Mouse (Mus musculus) c-Kit-positive CD71-positive TER-119-negative erythroid progenitor cells, embryonic 14.5 days (primary cell): ENCODE measurements around the gene Adamts20.
"Not testable (repeated sequence)": the region's sequence is repeated elsewhere in the genome, so short reads cannot be mapped to it uniquely, and the experiment has no call there.

Experiments used
- DNase-seq: peaks from one replicate; pipeline ENCODE4 v3.0.0-alpha.2; 2013; ENCODE audit warnings: low read depth

Gene Adamts20

DNA sequence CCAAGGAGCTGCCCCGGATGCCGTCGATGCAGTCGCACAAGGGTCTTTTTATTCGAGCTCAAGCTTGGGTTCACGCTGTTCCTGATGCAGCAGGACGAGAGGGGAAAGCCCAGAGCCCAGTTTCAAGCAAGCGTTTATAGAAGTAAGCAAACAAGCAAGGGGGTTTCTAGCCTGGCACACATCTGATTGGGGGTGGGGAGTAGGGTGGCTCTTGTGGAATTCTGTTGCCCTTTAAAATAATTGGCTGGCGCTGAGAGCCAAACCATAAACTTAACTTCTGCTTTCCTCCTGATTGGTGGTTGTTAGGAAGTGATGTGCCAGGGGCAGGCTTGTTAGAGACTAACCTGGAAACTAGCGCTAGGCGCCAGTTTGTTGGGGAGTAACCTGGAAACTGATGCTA, at the start of gene Adamts20:
Gene Adamts20, minus strand, starts transcription at position 101 of the 400 bp plus-strand sequence.
- no peak for DNase-seq

GRCm38 (mm10) chr15:94503451-94504215, 38.4 kb upstream of the Adamts20 start:
- no peak for DNase-seq

DNA sequence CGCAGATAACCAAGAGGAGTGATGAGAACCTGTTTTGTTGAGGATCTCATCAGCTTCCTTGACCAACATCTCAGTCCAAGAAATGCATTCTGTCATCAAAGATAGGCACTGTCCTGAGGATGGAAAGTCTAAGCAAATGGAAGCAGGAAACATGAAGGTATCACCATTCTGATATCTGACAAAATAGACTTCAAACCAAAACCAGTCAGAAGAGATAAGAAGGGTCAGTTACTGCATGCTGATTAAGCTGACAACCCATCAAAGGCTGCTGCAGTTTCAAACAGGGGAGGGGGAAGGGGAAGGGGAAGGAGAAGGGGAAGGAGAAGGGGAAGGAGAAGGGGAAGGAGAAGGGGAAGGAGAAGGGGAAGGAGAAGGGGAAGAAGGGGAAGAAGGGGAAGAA, 34.0 kb upstream of the Adamts20 start:
- no peak for DNase-seq

DNA sequence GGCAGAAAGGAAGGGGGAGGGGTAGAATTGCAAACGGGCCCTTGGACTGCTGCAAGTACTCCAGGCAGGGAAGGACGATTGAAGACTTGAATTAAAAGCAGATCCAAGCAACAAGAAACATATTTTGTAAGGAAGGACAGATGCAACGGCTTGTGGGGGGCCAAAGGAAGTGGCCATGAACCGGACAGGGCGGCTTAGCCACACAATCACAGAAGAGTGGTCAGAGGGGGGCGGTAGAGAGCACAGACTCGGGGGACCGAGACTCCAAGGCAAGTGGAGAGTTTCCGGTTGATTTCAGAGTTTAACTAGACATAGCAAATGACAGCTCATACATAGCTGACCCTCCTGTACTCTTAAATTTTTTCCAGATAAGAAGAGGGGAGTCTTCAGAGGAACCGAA, 30.7 kb upstream of the Adamts20 start:
- no peak for DNase-seq

DNA sequence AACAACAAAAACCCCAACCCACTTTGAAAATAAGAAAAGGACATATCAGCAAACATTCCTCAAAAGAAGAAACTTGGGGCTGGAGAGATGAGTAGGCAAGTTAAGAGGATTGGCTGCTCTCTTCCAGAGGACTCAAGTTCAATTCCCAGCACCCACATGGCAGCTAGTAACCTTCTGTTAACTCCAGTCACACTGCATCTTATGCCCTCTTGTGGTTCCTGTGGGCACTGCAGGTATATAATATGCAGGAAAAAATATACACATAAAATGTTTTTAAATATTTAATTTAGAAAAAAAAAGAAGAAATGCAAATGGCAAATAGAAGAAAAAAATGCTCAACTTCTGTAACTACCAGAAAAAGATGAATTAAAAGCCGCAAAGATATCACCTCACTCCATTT, 29.2 kb upstream of the Adamts20 start:
- DNase-seq, result no peak

- no peak for DNase-seq
These were observed 24.2 kb upstream of the Adamts20 start for GRCm38 (mm10) chr15:94489433-94489832.

DNA sequence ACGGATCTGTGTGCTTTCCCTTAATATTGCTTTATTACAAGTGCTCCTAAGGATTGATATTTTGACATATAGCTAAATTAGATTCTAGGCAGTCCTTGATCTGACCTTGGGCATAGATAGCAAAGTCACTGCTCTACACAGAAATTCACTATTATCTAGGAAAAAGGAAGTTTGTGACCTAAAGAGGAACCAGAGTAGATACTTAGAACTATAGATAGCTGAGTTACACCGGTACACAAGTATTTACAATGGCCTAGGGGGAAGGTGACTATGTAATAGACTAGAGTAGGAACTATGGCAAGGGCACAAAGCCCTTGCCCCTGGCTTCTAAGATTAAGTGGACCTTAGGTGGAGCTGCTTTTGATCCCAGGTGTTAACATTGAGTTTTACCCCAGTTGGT, 22.8 kb upstream of the Adamts20 start:
- DNase-seq, result not testable (repeated sequence)

DNA sequence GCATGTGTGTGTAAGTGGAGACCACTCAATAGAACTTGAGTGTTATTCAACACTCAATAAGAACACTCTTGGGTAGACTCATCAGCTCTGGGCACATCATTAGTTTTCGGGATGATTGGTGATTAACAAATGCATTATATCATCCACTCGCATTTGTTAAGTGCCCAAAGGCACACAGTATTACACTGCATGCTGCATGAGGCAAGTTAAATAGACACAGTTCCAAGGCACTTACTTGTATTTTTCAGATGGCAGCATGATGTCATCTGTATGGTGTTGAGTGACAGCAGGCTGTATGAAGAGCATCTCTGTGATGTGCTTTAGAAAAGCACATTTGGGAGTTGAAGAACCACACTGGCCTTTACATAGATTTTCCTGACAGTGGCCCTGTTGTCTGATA, 17.3 kb upstream of the Adamts20 start:
- no peak for DNase-seq

- no peak for DNase-seq
These were observed 15.6 kb upstream of the Adamts20 start for GRCm38 (mm10) chr15:94480792-94481191.

DNA sequence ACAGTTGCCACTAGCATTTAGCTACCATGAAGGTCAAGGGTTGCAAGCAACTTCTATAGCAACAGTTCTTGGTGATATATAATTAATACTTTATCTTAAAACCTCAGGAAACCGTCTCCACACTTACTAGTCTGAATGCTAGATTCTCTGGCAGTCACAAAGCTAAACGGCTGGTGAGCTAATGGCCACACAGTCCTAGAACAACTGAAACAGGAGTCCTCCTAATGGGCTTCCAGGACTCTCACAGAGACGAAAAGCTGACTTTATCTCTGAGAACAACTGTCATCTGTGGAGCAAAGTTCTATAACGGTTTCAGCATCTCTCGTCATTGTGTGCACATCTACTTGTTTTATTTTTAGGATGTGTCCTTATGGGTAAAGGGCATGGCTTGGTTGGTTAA, 15.0 kb upstream of the Adamts20 start:
- no peak for DNase-seq

DNA sequence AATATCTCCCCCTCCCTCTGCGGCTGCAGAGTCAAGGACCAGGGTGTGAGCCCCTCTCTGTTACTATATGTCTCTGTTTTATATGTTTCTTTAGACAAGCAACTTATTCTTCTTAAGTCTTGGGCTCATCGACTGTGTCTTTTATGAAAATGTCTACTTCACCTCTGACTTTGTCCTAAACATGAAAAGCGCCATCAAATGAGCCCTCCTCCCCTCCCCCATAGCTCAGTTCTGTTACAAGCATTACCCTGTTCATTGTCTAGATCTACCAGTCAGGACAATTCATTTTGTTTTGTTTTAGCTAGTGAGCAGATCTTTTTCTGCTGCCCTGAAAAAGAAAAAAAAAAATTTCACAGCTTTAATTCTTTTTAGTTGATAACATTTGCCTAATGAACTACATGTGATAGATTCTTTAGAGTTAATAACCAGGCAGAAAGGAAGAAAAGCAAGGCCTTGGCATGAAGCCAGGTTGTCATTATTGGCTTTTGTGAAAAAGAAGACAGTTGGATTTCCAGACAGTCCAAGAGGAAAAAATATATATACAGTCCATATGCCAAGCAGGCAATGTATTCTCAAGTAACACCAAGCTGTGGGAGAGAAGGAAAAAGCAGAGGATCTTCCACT, 14.4 kb upstream of the Adamts20 start:
- DNase-seq, result no peak

- DNase-seq, result no peak
These were observed 13.5 kb upstream of the Adamts20 start for GRCm38 (mm10) chr15:94478706-94479105.

- DNase-seq, result no peak
These were observed 12.1 kb upstream of the Adamts20 start for GRCm38 (mm10) chr15:94477287-94477686.

DNA sequence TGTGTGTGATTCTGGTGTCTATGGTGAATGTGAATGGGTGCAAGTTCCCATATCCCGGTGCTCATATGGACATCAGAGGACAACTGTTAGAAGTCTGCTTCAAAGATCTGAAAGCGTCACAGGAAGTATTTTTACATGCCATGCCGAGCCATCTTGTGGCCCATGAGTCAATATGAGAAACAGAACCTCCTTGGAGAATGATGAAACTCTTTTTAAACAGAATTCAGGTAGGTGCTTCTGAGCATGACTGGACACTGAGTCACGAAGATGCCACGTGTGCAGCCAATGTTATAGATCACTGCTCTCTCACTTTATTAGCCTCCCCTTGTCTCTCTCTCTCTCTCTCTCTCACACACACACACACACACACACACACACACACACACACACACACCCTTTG, 10.8 kb upstream of the Adamts20 start:
- DNase-seq, result no peak

DNA sequence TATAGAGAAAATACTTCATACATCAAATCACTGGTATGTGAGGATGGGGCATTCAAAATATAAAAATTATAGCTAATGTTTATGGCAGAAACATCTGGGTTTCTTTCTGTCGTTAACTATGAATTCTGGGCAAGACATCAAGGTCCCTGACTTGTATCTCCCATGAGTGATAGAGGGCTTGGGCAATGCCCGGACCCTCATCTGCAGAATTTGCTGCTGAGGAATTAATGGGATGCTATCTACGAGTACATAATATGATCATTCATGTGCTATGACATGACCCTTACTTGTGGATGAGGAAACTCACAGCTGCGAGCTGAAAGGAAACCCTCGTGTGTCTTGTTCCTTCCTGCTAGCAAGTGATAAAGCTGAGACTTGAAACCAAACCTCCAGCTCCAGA, 5.1 kb upstream of the Adamts20 start:
- DNase-seq, result no peak

DNA sequence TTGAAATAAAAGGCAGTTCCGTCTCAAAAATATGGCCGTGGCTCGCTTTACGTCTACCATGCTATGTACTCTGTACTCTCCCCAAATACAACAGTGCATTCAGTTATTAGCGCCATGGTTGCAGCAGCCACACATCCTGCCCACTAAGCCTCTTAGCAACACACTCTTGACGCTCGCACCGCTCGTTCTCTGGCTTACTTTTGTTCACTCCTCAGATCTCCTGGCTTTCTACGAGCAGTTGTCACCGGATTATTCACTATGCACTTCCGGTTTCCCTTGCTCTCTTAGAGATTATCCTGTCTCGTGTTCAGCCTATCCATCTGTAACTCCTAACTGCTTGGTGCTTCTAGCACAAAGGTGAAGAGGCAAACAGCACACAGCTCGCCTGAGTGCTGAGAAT, 337 bp downstream of the Adamts20 start:
- DNase-seq, result no peak

GRCm38 (mm10) chr15:94463251-94463650, 2.0 kb downstream of the Adamts20 start:
- DNase-seq, result no peak

DNA sequence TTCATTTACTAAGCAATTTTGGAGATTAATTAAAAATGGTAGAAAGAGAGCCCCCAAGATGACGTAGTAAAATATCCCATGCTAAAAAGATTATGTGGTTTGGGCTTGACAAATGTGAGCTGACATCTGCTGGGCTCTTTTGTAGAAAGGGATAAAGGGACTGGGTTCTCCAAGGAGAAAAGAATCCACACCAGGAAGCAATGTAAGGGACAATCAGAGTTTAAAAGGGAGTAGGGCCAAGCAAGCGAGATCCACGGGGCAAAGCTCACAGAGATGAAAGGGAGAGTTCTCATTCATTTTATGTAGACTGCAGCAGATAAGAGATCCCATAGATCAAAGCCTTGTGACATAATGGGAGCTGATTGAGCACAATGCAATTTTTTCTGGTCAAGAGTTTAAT, 3.0 kb downstream of the Adamts20 start:
- no peak for DNase-seq

GRCm38 (mm10) chr15:94461166-94461565, 4.1 kb downstream of the Adamts20 start:
- no peak for DNase-seq

GRCm38 (mm10) chr15:94457636-94458390, 7.4 kb downstream of the Adamts20 start:
- no peak for DNase-seq

GRCm38 (mm10) chr15:94452848-94453247, 12.4 kb downstream of the Adamts20 start:
- DNase-seq, result no peak

DNA sequence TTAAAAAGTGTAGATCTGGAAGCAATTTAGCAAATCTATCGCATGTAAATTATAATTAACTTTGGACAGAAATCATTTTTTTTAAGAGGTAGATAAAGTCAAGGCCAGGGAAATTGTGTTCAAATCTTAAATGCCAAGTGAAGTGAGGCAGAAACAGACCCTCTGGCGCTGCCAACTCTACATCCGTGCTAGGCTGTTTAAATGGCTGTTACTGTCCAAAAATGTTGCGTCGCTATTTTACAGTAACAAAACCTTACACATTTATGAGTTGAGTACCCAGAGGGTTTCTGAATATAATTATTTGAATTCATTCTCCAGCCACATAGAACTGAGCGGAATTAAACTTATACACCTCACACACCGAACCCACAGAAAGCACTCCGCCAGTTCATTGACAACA, 13.6 kb downstream of the Adamts20 start:
- DNase-seq, result no peak
